Mouse (Mus musculus): ENCODE measurements around the gene Bcas1.

DNA sequence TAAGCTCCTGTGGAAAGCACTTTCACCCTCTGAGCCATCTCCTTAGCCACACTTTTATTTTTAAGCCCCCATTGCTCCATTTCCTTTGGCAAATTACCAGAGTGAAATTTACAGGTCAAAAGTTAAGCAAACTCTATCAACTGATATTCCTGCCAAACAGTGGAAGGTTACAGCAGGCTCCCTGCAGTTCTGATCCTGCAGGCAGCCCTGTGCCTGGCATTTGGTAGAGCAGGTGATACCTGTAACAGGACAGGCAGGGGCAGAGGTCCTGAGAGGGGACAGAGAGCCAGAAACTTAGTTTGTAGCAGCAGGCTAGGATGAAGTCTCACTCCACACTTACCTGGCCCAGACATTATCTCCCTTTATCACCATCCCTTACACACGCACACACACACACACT, 35.7 kb downstream of the Bcas1 start:
- TF ChIP-seq CTCF (IDR thresholded peaks at IDR 0.05; ENCODE audit: low read depth, low read length), result no peak
- no peak for TF ChIP-seq POLR2A (IDR thresholded peaks at IDR 0.05; ENCODE audit: insufficient read depth, low read length)
